Comparison of ENCODE assay signal across 17 mouse cellular contexts in genomic region chr6:116349997-116350396, GRCm38 (mm10). TPM values are rescaled to one million over a fixed set of nuclear protein-coding genes. Genes with fewer than 3 reads are reported as not detected.
DNase-seq lines count a peak whose midpoint lies in the region; ATAC-seq and TF ChIP-seq lines count a peak whose summit lies in the region.
"Had no signal": no experiment of that assay in that cellular context is flagged by ENCODE, and none has a peak within 500 bp of the region (broad histone marks: within the 10 kb centered on the region; RNA-seq: fewer than 3 reads in every experiment).

No protein-coding gene starts in this region.

- H3K27ac ChIP-seq in lung, embryonic 14.5 days (ENCODE audit: low read depth), result no peak overlapping the region
- H3K27ac ChIP-seq in liver, embryonic 14.5 days, result peak overlapping the region; percentile 99
- no peak overlapping the region for H3K27ac ChIP-seq in left cerebral cortex, adult 2 months
- H3K27ac ChIP-seq: hindbrain, embryonic 10.5 days; limb, embryonic 10.5 days; midbrain, embryonic 15.5 days; neural tube, embryonic 13.5 days had no signal

- H3K9me3 ChIP-seq in lung, embryonic 14.5 days (ENCODE audit: low read depth, low read length), result no peaks in the 10 kb centered on the region
- no peaks in the 10 kb centered on the region for H3K9me3 ChIP-seq in liver, embryonic 14.5 days (ENCODE audit: control insufficient read depth, low read length)
- H3K9me3 ChIP-seq: hindbrain, embryonic 10.5 days; limb, embryonic 10.5 days; midbrain, embryonic 15.5 days; neural tube, embryonic 13.5 days had no signal

- H3K27me3 ChIP-seq in lung, embryonic 14.5 days (ENCODE audit: insufficient read depth, low read length), result no peaks in the 10 kb centered on the region
- H3K27me3 ChIP-seq in liver, embryonic 14.5 days (ENCODE audit: control insufficient read depth, insufficient read depth, low read length), result no peaks in the 10 kb centered on the region
- H3K27me3 ChIP-seq: midbrain, embryonic 15.5 days; neural tube, embryonic 13.5 days; Patski had no signal

- 80% methylated on average over 3 of the region's 3 CpGs for WGBS in lung, embryonic 14.5 days
- WGBS in liver, embryonic 14.5 days (ENCODE audit: insufficient replicate concordance), result 11% methylated on average over 3 of the region's 3 CpGs

- peak; percentile 98 for TF ChIP-seq EP300 in liver, embryonic 14.5 days (IDR thresholded peaks at IDR 0.05; ENCODE audit: low read depth)

- no peak overlapping the region for H3K9ac ChIP-seq in lung, embryonic 14.5 days
- H3K9ac ChIP-seq in liver, embryonic 14.5 days (replicated peaks), result peak overlapping the region; percentile 87
- H3K9ac ChIP-seq: midbrain, embryonic 15.5 days; neural tube, embryonic 13.5 days had no signal

- peak; percentile 44; the same call in 1 of the 2 replicates for ATAC-seq in lung, embryonic 14.5 days (ENCODE audit: insufficient read depth)
- peak; percentile 90 for ATAC-seq in liver, embryonic 14.5 days (ENCODE audit: insufficient read depth)
- ATAC-seq: midbrain, embryonic 15.5 days; Patski had no signal

- no peaks in the 10 kb centered on the region for H3K4me1 ChIP-seq in lung, embryonic 14.5 days (ENCODE audit: insufficient read depth)
- peaks cover 34 to 38% of the 10 kb centered on the region in 2 experiments for H3K4me1 ChIP-seq in liver, embryonic 14.5 days (replicated peaks; ENCODE audit: control insufficient read depth in 2 of 2, insufficient read depth in 2 of 2, low read length in 1 of 2)
- H3K4me1 ChIP-seq: hindbrain, embryonic 10.5 days; limb, embryonic 10.5 days; midbrain, embryonic 15.5 days; neural tube, embryonic 13.5 days had no signal

- H3K36me3 ChIP-seq in lung, embryonic 14.5 days (ENCODE audit: insufficient read depth), result no peaks in the 10 kb centered on the region
- H3K36me3 ChIP-seq in liver, embryonic 14.5 days (replicated peaks; ENCODE audit: control insufficient read depth, insufficient read depth, low read depth), result peaks cover 5% of the 10 kb centered on the region; the same call in 1 of the 2 replicates
- H3K36me3 ChIP-seq: hindbrain, embryonic 10.5 days; limb, embryonic 10.5 days; midbrain, embryonic 15.5 days; neural tube, embryonic 13.5 days had no signal

- no peak overlapping the region for H3K4me2 ChIP-seq in lung, embryonic 14.5 days
- H3K4me2 ChIP-seq in liver, embryonic 14.5 days (ENCODE audit: low read depth), result peak overlapping the region; percentile 98
- H3K4me2 ChIP-seq: midbrain, embryonic 15.5 days; neural tube, embryonic 13.5 days had no signal

- DNase-seq in lung, embryonic 14.5 days, result no peak
- no peak for DNase-seq in lung, postnatal 10 days
- peak; percentile 90 for DNase-seq in c-Kit-positive CD71-positive TER-119-negative erythroid progenitor cells, embryonic 14.5 days (ENCODE audit: low read depth)
- peak; percentile 90 to 96 (median 94) for DNase-seq in liver, embryonic 14.5 days (ENCODE audit: low read depth in 3 of 3, low spot score in 3 of 3)
- peak; percentile 65 to 83 for DNase-seq in spleen, postnatal 36 days (ENCODE audit: low spot score in 2 of 2)
- no peak for DNase-seq in left cerebral cortex, adult 2 months (ENCODE audit: extremely low spot score in 1 of 2, low spot score in 2 of 2)
- DNase-seq in cerebellum, adult 11 months, result no peak
- no peak for DNase-seq in neural tube, embryonic 10.5 days (ENCODE audit: extremely low spot score, low spot score)
- DNase-seq: adrenal gland, adult 2 months; heart, adult 18-20 months; lung, postnatal 14 days; retina, postnatal 1 day had no signal

- no peak overlapping the region for H3K4me3 ChIP-seq in lung, embryonic 14.5 days (ENCODE audit: low read depth, low read length)
- H3K4me3 ChIP-seq in liver, embryonic 14.5 days (ENCODE audit: insufficient read depth in 1 of 2, low read depth in 2 of 2, low read length in 2 of 2), result peak overlapping the region; percentile 75 to 80; a peak in 3 of 4 replicates
- no peak overlapping the region for H3K4me3 ChIP-seq in left cerebral cortex, adult 2 months
- H3K4me3 ChIP-seq: hindbrain, embryonic 10.5 days; limb, embryonic 10.5 days; midbrain, embryonic 15.5 days; neural tube, embryonic 13.5 days had no signal

- TF ChIP-seq CTCF in lung, embryonic 14.5 days (IDR thresholded peaks at IDR 0.05; ENCODE audit: low read depth), result no peak
- TF ChIP-seq CTCF in liver, embryonic 14.5 days (IDR thresholded peaks at IDR 0.05; ENCODE audit: low read depth), result no peak
- no peak for TF ChIP-seq CTCF in left cerebral cortex, adult 2 months (IDR thresholded peaks at IDR 0.05)

- intact Hi-C loops in left cerebral cortex, adult 2 months (cut with DNase I), result no loop called here

RNA-seq across cellular contexts. Expression of gene March8, which starts 12.2 kb away (rescaled TPM):
- 29.0 and 30.8 TPM in 2 replicates for polyA plus RNA-seq in lung, embryonic 14.5 days (2014; fragmentation: Nextera tagmentation; extraction: Ambion mirVana)
- polyA plus RNA-seq in liver, embryonic 14.5 days (2012; rRNA removed), result 82.4 and 96.1 TPM in 2 replicates
- 80.1 and 89.8 TPM in 2 replicates for polyA plus RNA-seq in liver, embryonic 14.5 days (2014; fragmentation: Nextera tagmentation; extraction: Ambion mirVana)
- total RNA-seq in left cerebral cortex, adult 2 months (2021), result 10 to 100 TPM; 45.5 to 49.5 TPM

Comparison
In these comparisons a context has a peak if more than half of its experiments do, and no peak if none do; other contexts are left out.
1. DNase-seq: peak in c-Kit-positive CD71-positive TER-119-negative erythroid progenitor cells, embryonic 14.5 days (single experiment), liver, embryonic 14.5 days (3 of 3) and spleen, postnatal 36 days (2 of 2); none in lung, embryonic 14.5 days (single experiment), lung, postnatal 10 days (single experiment), left cerebral cortex, adult 2 months (0 of 2), cerebellum, adult 11 months (single experiment) and neural tube, embryonic 10.5 days (single experiment).
2. H3K4me3 ChIP-seq: peak in liver, embryonic 14.5 days (2 of 2); none in lung, embryonic 14.5 days (single experiment) and left cerebral cortex, adult 2 months (single experiment).